In the genomic region with DNA sequence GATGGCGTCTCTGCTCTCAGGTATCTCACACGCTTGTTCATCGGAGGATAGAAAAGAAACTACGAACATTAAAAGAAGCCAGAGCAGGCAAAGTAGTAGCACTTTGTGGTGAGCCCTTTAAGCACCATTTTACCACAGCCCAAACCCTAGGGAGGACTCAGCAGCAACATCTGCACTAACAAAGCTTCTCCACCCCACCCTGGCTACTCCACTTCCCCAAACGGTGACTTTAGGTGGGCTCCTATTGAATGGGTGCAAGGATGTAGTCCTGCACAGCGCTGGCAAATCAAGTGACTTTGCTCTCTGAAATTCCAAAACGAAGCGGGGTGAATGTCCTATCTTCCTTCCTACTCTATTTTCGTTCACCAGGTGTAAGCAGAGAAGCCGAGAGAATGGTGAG, we compare ENCODE assay signal across 20 mouse cellular contexts.
DNase-seq lines count a peak whose midpoint lies in the region; ATAC-seq and TF ChIP-seq lines count a peak whose summit lies in the region.
"Had no signal": no experiment of that assay in that cellular context is flagged by ENCODE, and none has a peak within 500 bp of the region (broad histone marks: within the 10 kb centered on the region; RNA-seq: fewer than 3 reads in every experiment).

No protein-coding gene starts in this region.

- TF ChIP-seq POLR2A in heart, adult 2 months (IDR thresholded peaks at IDR 0.05; ENCODE audit: insufficient read depth, low read depth, low read length): no peak

- no peak for ATAC-seq in heart, embryonic 13.5 days (ENCODE audit: extremely low read depth, insufficient number of reproducible peaks, low FRiP score, low TSS enrichment)
- ATAC-seq in intestine, embryonic 15.5 days: no peak
- ATAC-seq in intestine, postnatal 0 days: no peak
- no peak for ATAC-seq in stomach, postnatal 0 days (ENCODE audit: low FRiP score, low TSS enrichment)
- ATAC-seq: hindbrain, postnatal 0 days; liver, embryonic 12.5 days; midbrain, embryonic 16.5 days had no signal

- no peak for TF ChIP-seq EP300 in heart, adult 2 months (IDR thresholded peaks at IDR 0.05; ENCODE audit: insufficient read depth, low read depth, low read length)
- no peak for TF ChIP-seq EP300 in stomach, postnatal 0 days (optimal IDR thresholded peaks at IDR 0.05)

- WGBS in heart, embryonic 13.5 days: 55% methylated on average over 10 of the region's 10 CpGs
- WGBS in heart, adult 2 months: 57% methylated on average over 10 of the region's 10 CpGs
- WGBS in intestine, embryonic 15.5 days: 71% methylated on average over 10 of the region's 10 CpGs
- WGBS in intestine, postnatal 0 days: 67% methylated on average over 10 of the region's 10 CpGs
- 72% methylated on average over 10 of the region's 10 CpGs for WGBS in stomach, postnatal 0 days

- no peak for TF ChIP-seq CTCF in heart, adult 2 months (IDR thresholded peaks at IDR 0.05)
- TF ChIP-seq CTCF in intestine, postnatal 0 days (IDR thresholded peaks at IDR 0.05; ENCODE audit: low read depth): no peak
- TF ChIP-seq CTCF in stomach, postnatal 0 days (IDR thresholded peaks at IDR 0.05; ENCODE audit: low read depth): no peak

- H3K9ac ChIP-seq in heart, embryonic 13.5 days: no peak overlapping the region
- H3K9ac ChIP-seq in heart, adult 2 months (ENCODE audit: low read depth, low read length): no peak overlapping the region
- no peak overlapping the region for H3K9ac ChIP-seq in intestine, embryonic 15.5 days
- no peak overlapping the region for H3K9ac ChIP-seq in intestine, postnatal 0 days (ENCODE audit: low read depth, low read length)
- no peak overlapping the region for H3K9ac ChIP-seq in stomach, postnatal 0 days (ENCODE audit: low read length)
- H3K9ac ChIP-seq: liver, embryonic 12.5 days had no signal

- no peaks in the 10 kb centered on the region for H3K9me3 ChIP-seq in heart, embryonic 13.5 days
- H3K9me3 ChIP-seq in intestine, embryonic 15.5 days: no peaks in the 10 kb centered on the region
- H3K9me3 ChIP-seq in intestine, postnatal 0 days (ENCODE audit: control insufficient read depth): no peaks in the 10 kb centered on the region
- H3K9me3 ChIP-seq in stomach, postnatal 0 days (ENCODE audit: control insufficient read depth, low read length): no peaks in the 10 kb centered on the region
- H3K9me3 ChIP-seq: liver, embryonic 12.5 days had no signal

- no peak for DNase-seq in heart, adult 2 months
- no peak for DNase-seq in stomach, postnatal 0 days (ENCODE audit: low spot score)
- peak; percentile 71 for DNase-seq in thymus, postnatal 25 days
- DNase-seq in spleen, postnatal 36 days (ENCODE audit: low spot score in 2 of 2): no peak
- DNase-seq in urinary bladder, postnatal 4 days (ENCODE audit: low spot score in 2 of 2): no peak
- DNase-seq: cerebellum, adult 2 months; cerebellum, postnatal 36 days; kidney, adult 8-10 months; kidney, postnatal 25 days; left cerebral cortex, postnatal 4 days; lung, adult 2 months; retina, postnatal 1 day; right cerebral cortex, postnatal 4 days had no signal

- H3K79me2 ChIP-seq in heart, adult 2 months (replicated peaks; ENCODE audit: control insufficient read depth, insufficient read depth, low read length): no peaks in the 10 kb centered on the region

- peaks cover 14% of the 10 kb centered on the region for H3K4me1 ChIP-seq in heart, embryonic 13.5 days
- no peaks in the 10 kb centered on the region for H3K4me1 ChIP-seq in heart, adult 2 months (ENCODE audit: control insufficient read depth, insufficient read depth, low read length)
- no peaks in the 10 kb centered on the region for H3K4me1 ChIP-seq in intestine, embryonic 15.5 days (replicated peaks)
- no peaks in the 10 kb centered on the region for H3K4me1 ChIP-seq in intestine, postnatal 0 days (replicated peaks; ENCODE audit: control insufficient read depth, insufficient read depth, low read length)
- H3K4me1 ChIP-seq in stomach, postnatal 0 days (replicated peaks; ENCODE audit: control insufficient read depth, insufficient read depth): no peaks in the 10 kb centered on the region
- H3K4me1 ChIP-seq: liver, embryonic 12.5 days; megakaryocyte, embryonic 14.5 days had no signal

- intact Hi-C loops in heart, adult 2 months (cut with DNase I): no loop called here

- H3K4me3 ChIP-seq in heart, embryonic 13.5 days: no peak overlapping the region
- H3K4me3 ChIP-seq in heart, adult 2 months: no peak overlapping the region
- no peak overlapping the region for H3K4me3 ChIP-seq in intestine, embryonic 15.5 days (replicated peaks)
- no peak overlapping the region for H3K4me3 ChIP-seq in intestine, postnatal 0 days (ENCODE audit: low read depth, low read length)
- H3K4me3 ChIP-seq in stomach, postnatal 0 days (ENCODE audit: low read depth, low read length): no peak overlapping the region
- H3K4me3 ChIP-seq: liver, embryonic 12.5 days; megakaryocyte, embryonic 14.5 days had no signal

- no peaks in the 10 kb centered on the region for H3K27me3 ChIP-seq in heart, embryonic 13.5 days (replicated peaks)
- no peaks in the 10 kb centered on the region for H3K27me3 ChIP-seq in heart, adult 2 months (ENCODE audit: control insufficient read depth, insufficient read depth, low read length)
- H3K27me3 ChIP-seq in intestine, embryonic 15.5 days (replicated peaks): no peaks in the 10 kb centered on the region
- no peaks in the 10 kb centered on the region for H3K27me3 ChIP-seq in intestine, postnatal 0 days (replicated peaks; ENCODE audit: control insufficient read depth, insufficient read depth, low read length)
- H3K27me3 ChIP-seq in stomach, postnatal 0 days (ENCODE audit: control insufficient read depth, insufficient read depth, low read length): no peaks in the 10 kb centered on the region
- H3K27me3 ChIP-seq: megakaryocyte, embryonic 14.5 days had no signal

- no peaks in the 10 kb centered on the region for H3K36me3 ChIP-seq in heart, embryonic 13.5 days
- H3K36me3 ChIP-seq in heart, adult 2 months (ENCODE audit: control insufficient read depth, insufficient read depth, low read length): no peaks in the 10 kb centered on the region
- H3K36me3 ChIP-seq in intestine, embryonic 15.5 days: no peaks in the 10 kb centered on the region
- no peaks in the 10 kb centered on the region for H3K36me3 ChIP-seq in intestine, postnatal 0 days (ENCODE audit: control insufficient read depth, insufficient read depth)
- no peaks in the 10 kb centered on the region for H3K36me3 ChIP-seq in stomach, postnatal 0 days (ENCODE audit: control insufficient read depth, insufficient read depth, low read length)
- H3K36me3 ChIP-seq: liver, embryonic 12.5 days had no signal

- H3K27ac ChIP-seq in heart, embryonic 13.5 days (replicated peaks): peak overlapping the region; percentile 34
- H3K27ac ChIP-seq in heart, adult 2 months: no peak overlapping the region
- H3K27ac ChIP-seq in intestine, embryonic 15.5 days: no peak overlapping the region
- H3K27ac ChIP-seq in intestine, postnatal 0 days (ENCODE audit: low read depth, low read length): no peak overlapping the region
- no peak overlapping the region for H3K27ac ChIP-seq in stomach, postnatal 0 days (replicated peaks)
- H3K27ac ChIP-seq: liver, embryonic 12.5 days had no signal

- H3K4me2 ChIP-seq in heart, embryonic 13.5 days: peak overlapping the region; percentile 57
- H3K4me2 ChIP-seq in intestine, embryonic 15.5 days (replicated peaks): peak overlapping the region; percentile 28; the same call in 1 of the 2 replicates
- no peak overlapping the region for H3K4me2 ChIP-seq in intestine, postnatal 0 days (replicated peaks; ENCODE audit: low read depth)
- peak overlapping the region; percentile 31; the same call in 1 of the 2 replicates for H3K4me2 ChIP-seq in stomach, postnatal 0 days (replicated peaks; ENCODE audit: low read depth)
- H3K4me2 ChIP-seq: liver, embryonic 12.5 days had no signal
